Mouse (Mus musculus) gastrocnemius, postnatal 25 days (tissue): ENCODE measurements at regions not wholly inside any gene's neighbourhood (a gene's known extent, or its start where the extent isn't known, plus 50 kb on each side); places are given as distances from the start of the nearest gene placed in this dataset.
"Not testable (repeated sequence)": the region's sequence is repeated elsewhere in the genome, so short reads cannot be mapped to it uniquely, and the experiment has no call there.

Source experiments
- DNase-seq: peaks from one replicate; pipeline ENCODE4 v3.0.0; 2022

GRCm38 (mm10) chr2:79022954-79023353 is 155.0 kb downstream of the Ube2e3 start:
- DNase-seq = no peak

- no peak for DNase-seq
Observed at GRCm38 (mm10) chr2:79025678-79026077, 157.8 kb downstream of the Ube2e3 start.

DNA sequence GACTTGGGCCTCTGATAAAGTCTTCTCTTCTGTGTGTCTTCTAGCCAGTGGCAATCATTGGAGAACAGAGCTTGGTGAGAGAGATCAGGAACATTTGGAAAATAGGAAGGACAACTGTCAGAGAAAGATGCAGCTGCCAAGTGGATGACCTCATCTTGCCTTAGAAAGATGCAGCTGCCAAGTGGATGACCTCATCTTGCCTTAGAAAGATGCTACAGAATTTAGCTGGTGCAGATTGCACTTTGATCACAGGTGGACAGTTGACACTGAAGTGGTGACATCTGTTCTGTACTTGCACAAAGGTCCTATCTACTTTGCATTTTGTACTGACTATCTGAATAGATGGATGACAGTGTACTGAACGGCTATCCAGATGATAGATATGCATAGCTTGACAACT is 163.1 kb downstream of the Ube2e3 start:
- no peak for DNase-seq

GRCm38 (mm10) chr2:79036296-79036695 is 168.4 kb downstream of the Ube2e3 start:
- DNase-seq = no peak

- DNase-seq = no peak
Observed at GRCm38 (mm10) chr2:79038624-79039023, 170.7 kb downstream of the Ube2e3 start.

DNA sequence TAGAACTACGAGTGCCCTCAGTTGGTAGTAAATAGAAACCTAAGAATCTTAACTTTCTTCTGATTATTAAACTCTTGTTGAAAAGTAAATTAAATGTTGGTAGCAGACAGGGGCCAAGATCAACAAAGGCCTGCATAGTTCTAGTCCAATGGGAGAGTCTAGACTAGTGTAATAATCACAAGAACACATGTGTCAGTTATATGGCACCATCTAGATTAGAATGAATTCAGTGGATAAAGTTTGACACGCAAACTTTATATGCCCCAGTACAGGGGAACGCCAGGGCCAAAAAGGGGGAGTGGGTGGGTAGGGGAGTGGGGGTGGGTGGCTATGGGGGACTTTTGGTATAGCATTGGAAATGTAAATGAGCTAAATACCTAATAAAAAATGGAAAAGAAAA is 176.9 kb downstream of the Ube2e3 start:
- not testable (repeated sequence) for DNase-seq

DNA sequence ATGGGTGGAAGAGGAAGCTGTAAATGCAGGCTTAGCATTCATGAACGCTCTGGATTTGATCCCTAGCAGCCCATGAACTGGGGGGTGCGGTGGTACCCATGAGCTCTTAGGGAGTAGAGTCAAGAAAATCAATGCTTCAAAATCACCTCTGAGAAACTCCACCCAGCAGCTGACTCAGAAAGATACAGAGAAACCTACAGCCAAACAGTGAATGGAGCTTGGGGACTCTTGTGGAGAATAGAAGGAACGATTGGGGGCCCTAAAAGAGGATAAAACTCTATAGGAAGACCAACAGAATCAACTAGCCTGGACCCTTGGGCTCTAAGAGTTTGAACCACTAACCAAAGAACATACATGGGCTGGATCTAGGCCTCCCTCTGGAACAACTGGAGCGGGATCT is 177.6 kb downstream of the Ube2e3 start:
- DNase-seq = no peak

- no peak for DNase-seq
Observed at GRCm38 (mm10) chr2:79048020-79048419, 180.1 kb downstream of the Ube2e3 start.

DNA sequence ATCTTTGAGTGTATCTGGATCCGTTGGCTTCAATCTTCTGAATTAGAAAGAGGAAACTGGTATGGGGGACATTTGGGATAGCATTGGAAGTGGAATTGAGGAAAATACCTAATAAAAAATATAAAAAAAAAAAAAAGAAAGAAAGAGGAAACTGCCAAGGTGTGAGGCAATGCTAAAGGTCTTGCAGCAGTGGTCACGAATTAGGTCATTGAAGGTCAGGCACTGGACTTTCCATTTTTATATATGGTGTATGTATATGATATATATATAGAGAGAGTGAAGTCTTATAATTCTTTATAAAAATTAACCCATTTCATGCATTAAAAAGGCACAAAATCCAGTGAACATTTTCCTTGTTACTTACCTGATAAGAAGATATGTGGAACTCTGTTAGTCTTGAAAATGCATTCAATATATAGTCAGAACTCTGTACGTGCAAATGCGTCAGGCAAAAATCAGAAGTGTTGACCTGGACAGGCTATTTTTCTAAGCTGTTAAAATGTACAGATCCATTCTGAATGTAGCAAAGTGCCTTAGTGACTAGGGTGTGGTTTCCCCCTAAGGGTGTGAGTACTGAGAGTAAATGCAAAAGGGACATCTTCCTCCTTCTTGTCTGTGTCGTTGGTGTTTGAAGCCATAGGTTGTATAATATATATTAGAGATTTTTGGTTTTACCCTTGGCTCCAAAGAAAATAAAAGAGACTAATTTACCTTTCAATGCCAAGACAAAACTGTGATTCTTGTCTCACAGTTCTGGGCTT is 181.0 kb downstream of the Ube2e3 start:
- DNase-seq = no peak

GRCm38 (mm10) chr2:79050495-79051046 is 182.6 kb downstream of the Ube2e3 start:
- DNase-seq = no peak

- DNase-seq = no peak
Observed at GRCm38 (mm10) chr2:79052226-79052625, 184.3 kb downstream of the Ube2e3 start.

GRCm38 (mm10) chr2:79056138-79056537 is 188.2 kb downstream of the Ube2e3 start:
- no peak for DNase-seq

DNA sequence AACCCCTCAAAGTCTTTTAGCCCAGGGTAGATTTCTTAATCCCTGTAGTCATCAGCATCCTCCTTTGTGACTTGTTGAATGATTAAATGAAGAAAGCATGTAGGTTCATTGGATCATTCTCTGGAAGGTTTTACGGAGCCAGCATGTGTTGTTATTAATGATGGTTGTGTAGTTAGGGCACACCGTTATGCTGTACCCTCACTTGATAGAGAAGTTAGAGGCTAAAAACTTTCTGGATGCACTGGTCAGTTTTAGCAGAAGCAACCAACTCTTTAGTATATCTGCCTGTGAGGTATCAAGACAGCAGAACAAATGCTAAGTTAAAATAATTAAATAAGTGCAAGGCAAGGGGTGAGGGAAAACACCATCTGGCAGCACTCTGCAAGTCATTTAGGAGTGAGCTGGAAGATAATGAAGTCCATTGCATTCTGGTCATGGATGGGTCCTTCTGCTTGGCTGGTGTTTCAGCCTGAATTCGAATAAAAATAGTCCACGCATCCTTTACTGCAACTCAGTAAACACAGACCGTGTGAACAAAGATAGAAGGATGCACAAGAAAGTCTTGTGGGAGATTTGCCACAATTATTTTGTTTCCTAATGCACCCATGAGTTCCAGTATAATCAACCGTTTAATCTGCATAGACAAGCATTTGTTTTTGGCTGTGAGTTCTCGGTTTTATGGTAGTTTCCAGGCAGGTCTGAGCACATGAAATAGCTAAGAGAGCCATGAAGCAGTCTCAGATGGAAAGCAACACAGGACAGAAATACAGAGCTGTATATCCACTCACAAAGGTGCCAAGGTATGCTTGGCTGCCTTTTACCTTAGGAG is 191.4 kb downstream of the Ube2e3 start:
- DNase-seq = no peak

- DNase-seq = no peak
Observed at GRCm38 (mm10) chr2:79059944-79060238, 192.0 kb downstream of the Ube2e3 start.

DNA sequence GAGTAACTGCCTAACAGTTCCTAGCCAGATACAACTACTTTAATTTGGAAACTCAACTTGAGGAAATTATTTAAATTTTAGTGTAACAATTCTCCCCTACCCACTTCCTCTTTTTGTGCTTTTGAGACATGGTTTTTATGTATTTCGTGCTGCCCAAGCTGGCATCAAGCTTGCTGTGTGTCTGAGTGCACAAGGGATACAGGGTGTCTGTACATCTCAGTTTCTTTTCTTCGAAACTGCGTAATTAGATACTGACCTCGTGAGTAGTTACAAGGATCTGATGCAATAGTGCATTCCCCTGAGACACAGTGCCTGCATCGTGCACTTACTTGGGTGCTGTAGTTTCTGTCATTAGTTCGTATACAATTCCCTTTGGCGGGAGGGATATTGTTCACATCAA is 192.4 kb downstream of the Ube2e3 start:
- no peak for DNase-seq

DNA sequence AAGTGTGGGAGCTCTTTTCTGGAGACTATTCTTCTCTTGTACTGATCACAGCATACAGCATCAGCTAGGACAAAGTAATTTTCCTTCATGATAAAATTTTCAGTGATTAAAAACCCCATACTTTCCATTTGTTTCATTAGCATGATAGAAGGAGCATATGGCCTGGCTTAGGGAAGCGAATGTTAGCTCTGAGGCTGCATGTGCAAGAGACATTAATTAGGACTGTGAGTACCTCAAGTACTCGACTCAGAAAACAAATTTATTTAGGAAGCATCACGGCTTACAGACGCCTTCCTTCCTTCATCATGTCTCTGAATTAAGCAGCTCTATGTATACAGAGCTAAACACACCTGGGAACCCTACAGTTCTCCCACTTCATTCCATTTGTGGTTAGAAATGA is 193.6 kb upstream of the Itga4 start:
- no peak for DNase-seq

- no peak for DNase-seq
Observed at GRCm38 (mm10) chr2:79062196-79062636, 193.0 kb upstream of the Itga4 start.

DNA sequence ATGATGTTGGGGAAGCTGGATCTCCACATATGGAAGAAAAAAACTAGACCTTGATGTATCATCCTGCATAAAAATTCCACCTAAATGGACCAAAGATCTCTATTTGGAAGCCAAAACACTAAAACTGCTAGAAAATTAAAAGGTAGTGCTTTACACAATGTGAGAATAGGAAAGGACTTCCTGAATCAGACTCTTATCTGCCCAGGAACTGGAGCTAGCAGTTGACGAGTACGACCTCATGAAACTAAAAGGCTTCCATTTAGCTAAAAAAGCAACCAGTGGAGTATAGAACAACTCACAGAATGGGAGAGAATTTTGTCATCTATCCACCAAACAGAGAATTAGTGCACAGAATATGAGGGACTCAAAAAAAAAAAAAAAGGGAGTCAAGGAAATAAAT is 191.6 kb upstream of the Itga4 start:
- no peak for DNase-seq

DNA sequence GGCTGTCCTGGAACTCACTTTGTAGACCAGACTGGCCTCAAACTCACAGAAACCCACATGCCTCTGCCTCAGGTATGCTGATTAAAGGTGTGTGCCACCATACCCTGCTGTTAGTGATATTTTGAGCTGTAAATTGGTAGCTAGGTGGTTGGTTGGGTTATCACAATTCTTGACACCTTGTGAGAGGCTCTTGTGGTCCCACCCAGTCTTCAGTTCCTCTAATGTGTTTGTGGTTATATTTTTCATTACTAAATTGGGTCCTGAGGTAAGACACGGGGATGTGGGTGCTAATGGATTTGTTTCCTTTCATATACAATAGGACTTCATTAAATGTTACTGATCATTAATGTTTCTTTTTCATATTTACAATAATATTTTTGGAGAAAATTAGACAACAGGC is 189.9 kb upstream of the Itga4 start:
- DNase-seq = no peak

GRCm38 (mm10) chr2:79076115-79076514 is 179.1 kb upstream of the Itga4 start:
- no peak for DNase-seq

DNA sequence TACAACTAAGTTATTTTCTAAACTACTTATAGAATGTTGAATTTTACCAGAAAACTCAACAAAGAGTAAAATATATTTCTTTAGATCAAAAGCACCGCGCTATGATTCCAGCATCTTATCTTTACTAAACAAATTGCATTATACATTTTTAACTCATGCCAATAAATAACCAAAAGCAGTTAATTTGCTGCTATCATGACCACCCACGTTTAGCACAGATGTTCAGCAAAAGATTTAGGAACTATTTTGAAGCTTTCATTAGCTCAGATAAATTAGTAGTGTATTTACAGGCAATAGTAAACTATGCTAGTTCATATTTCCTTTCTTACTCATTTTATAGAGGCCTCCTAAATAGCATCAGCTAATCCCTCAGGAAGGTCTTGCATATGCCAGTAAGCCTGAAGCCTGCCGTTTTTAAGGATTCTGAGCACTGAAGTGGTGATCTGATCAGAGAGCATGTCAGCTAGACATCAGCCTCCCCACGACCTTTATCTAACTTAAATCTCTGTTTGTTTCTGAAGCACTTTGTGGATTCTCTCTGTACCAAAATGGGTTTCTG is 176.3 kb upstream of the Itga4 start:
- no peak for DNase-seq

DNA sequence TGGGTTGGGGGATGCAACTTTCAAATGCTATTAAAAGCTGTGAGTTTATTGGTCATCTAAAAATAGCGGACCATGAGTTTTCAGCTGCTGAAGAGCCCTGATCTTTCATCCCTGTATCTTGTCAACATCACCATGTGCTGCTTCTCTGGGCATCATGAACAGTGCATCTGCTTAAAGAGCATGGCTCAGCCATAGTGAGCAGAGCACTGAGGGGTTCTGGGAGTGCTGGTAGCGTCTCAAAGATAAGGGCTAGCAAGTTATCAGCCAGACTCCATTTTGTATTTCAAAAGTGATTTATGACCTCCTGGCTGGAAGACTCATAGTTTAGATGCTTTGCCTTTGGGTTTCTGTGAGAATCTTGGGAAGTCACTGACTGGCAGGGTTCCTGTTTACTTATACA is 173.5 kb upstream of the Itga4 start:
- DNase-seq = no peak

DNA sequence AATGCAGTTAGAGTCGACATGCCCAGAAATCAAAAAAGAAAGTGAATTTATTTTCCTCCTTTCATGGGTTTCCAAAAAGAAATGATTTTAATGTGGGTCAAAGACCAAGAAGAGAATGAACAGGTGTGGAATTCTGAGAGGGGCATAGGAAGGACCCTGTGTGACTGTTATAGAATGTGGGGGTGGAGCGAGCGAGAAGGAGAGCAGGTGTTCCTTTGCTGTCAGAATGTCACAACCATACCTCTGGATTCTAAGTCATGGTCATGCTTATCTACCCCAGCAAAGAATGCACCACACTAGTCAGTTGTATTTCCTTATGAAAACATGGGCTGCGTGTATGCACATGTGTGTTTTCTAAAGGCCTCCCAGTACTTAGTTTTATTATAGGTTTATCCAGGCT is 168.9 kb upstream of the Itga4 start:
- no peak for DNase-seq
